Mouse (Mus musculus): Measurements from ENCODE around the gene Pcyt2. TPM values are rescaled to one million over a fixed set of nuclear protein-coding genes. Genes with fewer than 3 reads are reported as not detected.
A peak's percentile ranks its signal among the peaks of the same experiment; 100 is the strongest.

Gene Pcyt2
- polyA plus RNA-seq, 1 experiment from 2014 or later, result 164 TPM

- H3K27ac ChIP-seq (ENCODE audit: low read length), result no peak overlapping the region
- 82% methylated on average over 5 of the region's 5 CpGs for WGBS
- peaks cover 31% of the 10 kb centered on the region for H3K4me1 ChIP-seq (ENCODE audit: insufficient read depth, low read length)
Measured at GRCm38 (mm10) chr11:120634810-120635209, 17.1 kb upstream of the Pcyt2 start.

GRCm38 (mm10) chr11:120633520-120634343 is 16.0 kb upstream of the Pcyt2 start, which contains the start of gene Mafg:
TSS of gene Mafg (minus strand) at chr11:120633600.
- Histone ChIP-seq H3K9me3 (ENCODE audit: low read length) (no peaks in the 10 kb centered on the region), H3K27me3 (ENCODE audit: insufficient read depth, low read length) (no peaks in the 10 kb centered on the region), H3K36me3 (ENCODE audit: insufficient read depth, low read length) (peaks cover 8% of the 10 kb centered on the region), H3K27ac (ENCODE audit: low read length) (peak within 1 kb of the TSS; percentile 91), H3K9ac (replicated peaks; ENCODE audit: low read length) (peak within 1 kb of the TSS; percentile 94), H3K4me2 (replicated peaks; ENCODE audit: low read depth, low read length) (peak within 1 kb of the TSS; percentile 84), H3K4me3 (ENCODE audit: low read length) (peak within 1 kb of the TSS; percentile 90), H3K4me1 (ENCODE audit: insufficient read depth, low read length) (peaks cover 39% of the 10 kb centered on the region)
- peak; percentile 89 for ATAC-seq (ENCODE audit: low FRiP score, low TSS enrichment)
- 10% methylated on average over 57 of the region's 58 CpGs for WGBS

More at GRCm38 (mm10) chr11:120634810-120635209, 17.1 kb upstream of the Pcyt2 start:
- H3K27me3 ChIP-seq (ENCODE audit: insufficient read depth, low read length), result no peaks in the 10 kb centered on the region
- no peak overlapping the region for H3K4me3 ChIP-seq (ENCODE audit: low read length)
- H3K9me3 ChIP-seq (ENCODE audit: low read length), result no peaks in the 10 kb centered on the region
- no peak overlapping the region for H3K9ac ChIP-seq (replicated peaks; ENCODE audit: low read length)
- H3K4me2 ChIP-seq (replicated peaks; ENCODE audit: low read depth, low read length), result no peak overlapping the region
- ATAC-seq (ENCODE audit: low FRiP score, low TSS enrichment), result no peak
- no peaks in the 10 kb centered on the region for H3K36me3 ChIP-seq (ENCODE audit: insufficient read depth, low read length)

GRCm38 (mm10) chr11:120632559-120633519 is 15.1 kb upstream of the Pcyt2 start:
- Histone ChIP-seq H3K9ac (replicated peaks; ENCODE audit: low read length) (peak overlapping the region; percentile 94), H3K4me2 (replicated peaks; ENCODE audit: low read depth, low read length) (peak overlapping the region; percentile 84), H3K27me3 (ENCODE audit: insufficient read depth, low read length) (no peaks in the 10 kb centered on the region), H3K36me3 (ENCODE audit: insufficient read depth, low read length) (peaks cover 11% of the 10 kb centered on the region), H3K9me3 (ENCODE audit: low read length) (no peaks in the 10 kb centered on the region), H3K4me1 (ENCODE audit: insufficient read depth, low read length) (peaks cover 39% of the 10 kb centered on the region), H3K4me3 (ENCODE audit: low read length) (peak overlapping the region; percentile 90), H3K27ac (ENCODE audit: low read length) (peak overlapping the region; percentile 91)
- ATAC-seq (ENCODE audit: low FRiP score, low TSS enrichment), result peak; percentile 83
- WGBS, result under 1% methylated on average over 66 of the region's 116 CpGs

GRCm38 (mm10) chr11:120631726-120632448 is 14.2 kb upstream of the Pcyt2 start:
- no peak for ATAC-seq (ENCODE audit: low FRiP score, low TSS enrichment)
- H3K36me3 ChIP-seq (ENCODE audit: insufficient read depth, low read length), result peaks cover 17% of the 10 kb centered on the region
- no peaks in the 10 kb centered on the region for H3K9me3 ChIP-seq (ENCODE audit: low read length)
- peaks cover 39% of the 10 kb centered on the region for H3K4me1 ChIP-seq (ENCODE audit: insufficient read depth, low read length)
- peak overlapping the region; percentile 94 for H3K9ac ChIP-seq (replicated peaks; ENCODE audit: low read length)
- 36% methylated on average over 4 of the region's 4 CpGs for WGBS
- peak overlapping the region; percentile 91 for H3K27ac ChIP-seq (ENCODE audit: low read length)
- peak overlapping the region; percentile 90 for H3K4me3 ChIP-seq (ENCODE audit: low read length)
- no peaks in the 10 kb centered on the region for H3K27me3 ChIP-seq (ENCODE audit: insufficient read depth, low read length)
- H3K4me2 ChIP-seq (replicated peaks; ENCODE audit: low read depth, low read length), result peak overlapping the region; percentile 84

- Histone ChIP-seq H3K36me3 (ENCODE audit: insufficient read depth, low read length) (peaks cover 17% of the 10 kb centered on the region), H3K27me3 (ENCODE audit: insufficient read depth, low read length) (no peaks in the 10 kb centered on the region), H3K9ac (replicated peaks; ENCODE audit: low read length) (peak overlapping the region; percentile 40), H3K4me1 (ENCODE audit: insufficient read depth, low read length) (peaks cover 39% of the 10 kb centered on the region), H3K9me3 (ENCODE audit: low read length) (no peaks in the 10 kb centered on the region), H3K4me2 (replicated peaks; ENCODE audit: low read depth, low read length) (peak overlapping the region; percentile 84), H3K4me3 (ENCODE audit: low read length) (peak overlapping the region; percentile 90), H3K27ac (ENCODE audit: low read length) (peak overlapping the region; percentile 85)
- ATAC-seq (ENCODE audit: low FRiP score, low TSS enrichment), result no peak
- 28% methylated on average over 7 of the region's 7 CpGs for WGBS
Measured at GRCm38 (mm10) chr11:120630881-120631725, 13.4 kb upstream of the Pcyt2 start.

- no peaks in the 10 kb centered on the region for H3K27me3 ChIP-seq (ENCODE audit: insufficient read depth, low read length)
- H3K9ac ChIP-seq (replicated peaks; ENCODE audit: low read length), result peak overlapping the region; percentile 40
- H3K9me3 ChIP-seq (ENCODE audit: low read length), result no peaks in the 10 kb centered on the region
- no peak for ATAC-seq (ENCODE audit: low FRiP score, low TSS enrichment)
- peaks cover 39% of the 10 kb centered on the region for H3K4me1 ChIP-seq (ENCODE audit: insufficient read depth, low read length)
- peak overlapping the region; percentile 37 for H3K4me2 ChIP-seq (replicated peaks; ENCODE audit: low read depth, low read length)
- 0 out of 2 replicates have a peak overlapping the region, but pooled peaks have one; percentile 8 for H3K4me3 ChIP-seq (ENCODE audit: low read length)
- peak overlapping the region; percentile 85 for H3K27ac ChIP-seq (ENCODE audit: low read length)
- peaks cover 17% of the 10 kb centered on the region for H3K36me3 ChIP-seq (ENCODE audit: insufficient read depth, low read length)
- 18% methylated on average over 5 of the region's 5 CpGs for WGBS
Measured at GRCm38 (mm10) chr11:120630401-120630871, 12.7 kb upstream of the Pcyt2 start.

GRCm38 (mm10) chr11:120629911-120630310 is 12.2 kb upstream of the Pcyt2 start:
- peak overlapping the region; percentile 8; the same call in 1 of the 2 replicates for H3K4me3 ChIP-seq (ENCODE audit: low read length)
- H3K27ac ChIP-seq (ENCODE audit: low read length), result peak overlapping the region; percentile 85
- 23% methylated on average over 7 of the region's 7 CpGs for WGBS
- ATAC-seq (ENCODE audit: low FRiP score, low TSS enrichment), result no peak
- H3K36me3 ChIP-seq (ENCODE audit: insufficient read depth, low read length), result peaks cover 17% of the 10 kb centered on the region
- peak overlapping the region; percentile 40 for H3K9ac ChIP-seq (replicated peaks; ENCODE audit: low read length)
- H3K4me2 ChIP-seq (replicated peaks; ENCODE audit: low read depth, low read length), result peak overlapping the region; percentile 37
- no peaks in the 10 kb centered on the region for H3K9me3 ChIP-seq (ENCODE audit: low read length)
- no peaks in the 10 kb centered on the region for H3K27me3 ChIP-seq (ENCODE audit: insufficient read depth, low read length)
- H3K4me1 ChIP-seq (ENCODE audit: insufficient read depth, low read length), result peaks cover 44% of the 10 kb centered on the region

- Histone ChIP-seq H3K4me2 (replicated peaks; ENCODE audit: low read depth, low read length) (peak overlapping the region; percentile 37), H3K4me1 (ENCODE audit: insufficient read depth, low read length) (peaks cover 45% of the 10 kb centered on the region)
- WGBS, result 78% methylated on average over 23 of the region's 23 CpGs
Measured at GRCm38 (mm10) chr11:120629341-120629730, 11.6 kb upstream of the Pcyt2 start.

More at GRCm38 (mm10) chr11:120629341-120629730, 11.6 kb upstream of the Pcyt2 start:
- peak overlapping the region; percentile 40; the same call in 1 of the 2 replicates for H3K9ac ChIP-seq (replicated peaks; ENCODE audit: low read length)
- no peaks in the 10 kb centered on the region for H3K9me3 ChIP-seq (ENCODE audit: low read length)
- H3K27me3 ChIP-seq (ENCODE audit: insufficient read depth, low read length), result no peaks in the 10 kb centered on the region
- no peak overlapping the region for H3K4me3 ChIP-seq (ENCODE audit: low read length)
- peaks cover 17% of the 10 kb centered on the region for H3K36me3 ChIP-seq (ENCODE audit: insufficient read depth, low read length)
- no peak for ATAC-seq (ENCODE audit: low FRiP score, low TSS enrichment)
- H3K27ac ChIP-seq (ENCODE audit: low read length), result peak overlapping the region; percentile 85

Measured in kidney, embryonic 16.5 days (tissue).